Mouse (Mus musculus) heart, adult 2 months (tissue): ENCODE measurements around the gene Nrp2.

ENCODE experiments used
- CTCF ChIP-seq: fragments of 200-600 bp; IDR thresholded peaks from 2 replicates; pipeline ENCODE4 v1.8.1; 2022; ENCODE audit warnings: antibody characterized with exemption, mild to moderate bottlenecking, moderate library complexity
- POLR2A ChIP-seq: fragments of 200-500 bp; IDR thresholded peaks from 2 replicates; pipeline ENCODE4 v1.6.1; 2011; ENCODE audit warnings: mild to moderate bottlenecking, low read depth, low read length, control low read depth; ENCODE audit not compliant: insufficient read depth

- TF ChIP-seq POLR2A: no peak
- TF ChIP-seq CTCF: no peak
These were observed 156.0 kb downstream of the Nrp2 start for GRCm38 (mm10) chr1:62859098-62859497.
